ENCODE assay signal across 9 mouse cellular contexts in the genomic region with DNA sequence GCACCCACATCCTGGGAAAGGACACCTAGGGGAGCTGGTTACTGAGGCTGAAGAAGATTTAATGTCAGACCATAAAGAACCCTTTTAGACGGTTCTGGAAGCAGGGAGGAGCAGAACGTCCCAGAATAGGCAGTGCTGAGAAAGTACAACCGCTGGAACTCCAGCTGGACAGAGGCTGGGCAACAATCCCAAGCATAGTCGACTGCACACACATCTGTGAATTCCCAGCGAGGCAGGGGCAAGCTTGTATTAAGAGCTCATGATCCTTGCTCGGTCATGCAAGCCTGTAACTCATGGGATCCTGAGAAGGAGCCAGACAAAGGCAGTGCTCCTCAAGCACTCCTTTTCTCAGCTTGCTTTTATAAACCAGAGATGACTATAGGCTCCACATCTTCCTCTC.
DNase-seq lines count a peak whose midpoint lies in the region; ATAC-seq lines count a peak whose summit lies in the region.
"Had no signal": no experiment of that assay in that cellular context is flagged by ENCODE, and none has a peak within 500 bp of the region (broad histone marks: within the 10 kb centered on the region; RNA-seq: fewer than 3 reads in every experiment).

No protein-coding gene starts in this region.

- H3K36me3 ChIP-seq in embryonic facial prominence, embryonic 14.5 days (ENCODE audit: control insufficient read depth, insufficient read depth, low read length), result peaks cover 65% of the 10 kb centered on the region
- H3K36me3 ChIP-seq in heart, embryonic 15.5 days, result peaks cover 13% of the 10 kb centered on the region
- H3K36me3 ChIP-seq in liver, embryonic 13.5 days, result peaks cover 42% of the 10 kb centered on the region

- no peak overlapping the region for H3K9ac ChIP-seq in embryonic facial prominence, embryonic 14.5 days (ENCODE audit: low read depth, low read length)
- H3K9ac ChIP-seq in heart, embryonic 15.5 days, result no peak overlapping the region
- H3K9ac ChIP-seq in liver, embryonic 13.5 days, result no peak overlapping the region

- no peaks in the 10 kb centered on the region for H3K27me3 ChIP-seq in embryonic facial prominence, embryonic 14.5 days (replicated peaks; ENCODE audit: control insufficient read depth, insufficient read depth, low read length)
- no peaks in the 10 kb centered on the region for H3K27me3 ChIP-seq in heart, embryonic 15.5 days
- no peaks in the 10 kb centered on the region for H3K27me3 ChIP-seq in liver, embryonic 13.5 days

- no peak; the same call in 1 of the 2 replicates for ATAC-seq in embryonic facial prominence, embryonic 14.5 days (ENCODE audit: low read depth)
- ATAC-seq in heart, embryonic 15.5 days (replicated peaks; ENCODE audit: insufficient number of reproducible peaks, insufficient read depth, low FRiP score, low read depth), result no peak
- ATAC-seq in liver, embryonic 13.5 days (ENCODE audit: low read depth), result no peak
- no peak for ATAC-seq in cerebellum, adult (ENCODE audit: insufficient number of reproducible peaks, low FRiP score, low TSS enrichment)
- no peak for ATAC-seq in megakaryocyte, adult 5-6 weeks (ENCODE audit: poor library complexity, severe bottlenecking)

- H3K4me1 ChIP-seq in embryonic facial prominence, embryonic 14.5 days (ENCODE audit: control insufficient read depth, insufficient read depth, low read length), result peaks cover 4% of the 10 kb centered on the region; the same call in 1 of the 2 replicates
- H3K4me1 ChIP-seq in heart, embryonic 15.5 days (replicated peaks), result peaks cover 63% of the 10 kb centered on the region
- H3K4me1 ChIP-seq in liver, embryonic 13.5 days (replicated peaks), result peaks cover 48% of the 10 kb centered on the region

- H3K9me3 ChIP-seq in embryonic facial prominence, embryonic 14.5 days (ENCODE audit: control insufficient read depth, low read length), result peaks cover 14% of the 10 kb centered on the region
- H3K9me3 ChIP-seq in heart, embryonic 15.5 days (replicated peaks), result no peaks in the 10 kb centered on the region
- no peaks in the 10 kb centered on the region for H3K9me3 ChIP-seq in liver, embryonic 13.5 days (replicated peaks)

- H3K4me3 ChIP-seq in embryonic facial prominence, embryonic 14.5 days (ENCODE audit: low read depth, low read length), result no peak overlapping the region
- no peak overlapping the region for H3K4me3 ChIP-seq in heart, embryonic 15.5 days
- H3K4me3 ChIP-seq in liver, embryonic 13.5 days (replicated peaks), result no peak overlapping the region
- H3K4me3 ChIP-seq: erythroblast, embryonic 14.5 days had no signal

- peak; percentile 26 for DNase-seq in embryo, embryonic 10.5 days (ENCODE audit: low spot score)
- DNase-seq in embryo, embryonic 9.5 days (ENCODE audit: extremely low spot score), result no peak
- peak; percentile 87 for DNase-seq in embryonic facial prominence, embryonic 14.5 days (ENCODE audit: low spot score)
- DNase-seq in liver, embryonic 13.5 days, result no peak
- no peak for DNase-seq in right cerebral cortex, postnatal 4 days

- H3K27ac ChIP-seq in embryonic facial prominence, embryonic 14.5 days (replicated peaks; ENCODE audit: low read depth, low read length), result peak overlapping the region; percentile 66
- H3K27ac ChIP-seq in heart, embryonic 15.5 days, result peak overlapping the region; percentile 70
- peak overlapping the region; percentile 20; the same call in 1 of the 2 replicates for H3K27ac ChIP-seq in liver, embryonic 13.5 days

- WGBS in embryonic facial prominence, embryonic 14.5 days, result 35% methylated on average over 6 of the region's 6 CpGs
- WGBS in heart, embryonic 15.5 days, result 22% methylated on average over 6 of the region's 6 CpGs
- WGBS in liver, embryonic 13.5 days (ENCODE audit: insufficient replicate concordance), result 70% methylated on average over 6 of the region's 6 CpGs

- H3K4me2 ChIP-seq in embryonic facial prominence, embryonic 14.5 days (ENCODE audit: low read depth, low read length), result no peak overlapping the region
- H3K4me2 ChIP-seq in heart, embryonic 15.5 days, result no peak overlapping the region
- no peak overlapping the region for H3K4me2 ChIP-seq in liver, embryonic 13.5 days

Comparison
In these comparisons a context has a peak if more than half of its experiments do, and no peak if none do; other contexts are left out.
1. DNase-seq: peak in embryo, embryonic 10.5 days (single experiment) and embryonic facial prominence, embryonic 14.5 days (single experiment); none in embryo, embryonic 9.5 days (single experiment), liver, embryonic 13.5 days (single experiment) and right cerebral cortex, postnatal 4 days (single experiment).
2. H3K27ac ChIP-seq: peak in every context shown above with its lines; median percentile 70 in heart, embryonic 15.5 days; 66 in embryonic facial prominence, embryonic 14.5 days; 20 in liver, embryonic 13.5 days.